Mouse (Mus musculus) heart, embryonic 12.5 days (tissue): ENCODE data around the gene Oaz3. TPM values are rescaled to one million over a fixed set of nuclear protein-coding genes. Genes with fewer than 3 reads are reported as not detected.
A peak's percentile ranks its signal among the peaks of the same experiment; 100 is the strongest.

Experiments used
- ATAC-seq: fragments of 200-750 bp; cut with Nextera tagmentation; 2 replicates; pipeline ENCODE4 v1.8.0; 2017; ENCODE audit warnings: moderate TSS enrichment, moderate library complexity; ENCODE audit not compliant: insufficient number of reproducible peaks, low FRiP score
- H3K27ac ChIP-seq: fragments of 300-500 bp; sonication (generic); 2 replicates; pipeline ENCODE4 v1.5.1; 2016; ENCODE audit warnings: mild to moderate bottlenecking, moderate library complexity; ENCODE audit not compliant: poor library complexity, severe bottlenecking
- H3K27me3 ChIP-seq: fragments of 300-500 bp; sonication (generic); replicated peaks from 2 replicates; pipeline ENCODE4 v1.6.1; 2016; ENCODE audit warnings: mild to moderate bottlenecking, moderate library complexity
- H3K36me3 ChIP-seq: fragments of 300-500 bp; sonication (generic); 2 replicates; pipeline ENCODE4 v1.6.1; 2016; ENCODE audit warnings: mild to moderate bottlenecking, moderate library complexity
- H3K4me1 ChIP-seq: fragments of 300-500 bp; sonication (generic); replicated peaks from 2 replicates; pipeline ENCODE4 v1.6.1; 2016; ENCODE audit warnings: mild to moderate bottlenecking
- H3K4me2 ChIP-seq: fragments of 300-500 bp; sonication (generic); 2 replicates; pipeline ENCODE4 v1.6.1; 2016; ENCODE audit warnings: mild to moderate bottlenecking, moderate library complexity
- H3K4me3 ChIP-seq: fragments of 300-500 bp; sonication (generic); 2 replicates; pipeline ENCODE4 v1.5.1; 2016; ENCODE audit warnings: mild to moderate bottlenecking
- H3K9ac ChIP-seq: fragments of 300-500 bp; sonication (generic); 2 replicates; pipeline ENCODE4 v1.6.1; 2016; ENCODE audit warnings: mild to moderate bottlenecking, moderate library complexity
- H3K9me3 ChIP-seq: fragments of 300-500 bp; sonication (generic); replicated peaks from 2 replicates; pipeline ENCODE4 v1.6.1; 2016; ENCODE audit warnings: mild to moderate bottlenecking, moderate library complexity
- WGBS: fragments of 180-500 bp; shearing (Covaris S2); methylation state at CpG from one replicate; pipeline ENCODE4 v1.1.7; 2016; 5-methylcytosine and 5-hydroxymethylcytosine counted together
- polyA plus RNA-seq: library from polyadenylated mRNA; unstranded; fragments of >200 nt; fragmentation: Nextera tagmentation; extraction: Ambion mirVana; gene quantifications from 2 replicates; pipeline ENCODE4 v1.2.1, GENCODE M21; 2016

Oaz3 gene
- polyA plus RNA-seq, result 0.57 TPM in 1 of 2 replicates, not detected in the other

DNA sequence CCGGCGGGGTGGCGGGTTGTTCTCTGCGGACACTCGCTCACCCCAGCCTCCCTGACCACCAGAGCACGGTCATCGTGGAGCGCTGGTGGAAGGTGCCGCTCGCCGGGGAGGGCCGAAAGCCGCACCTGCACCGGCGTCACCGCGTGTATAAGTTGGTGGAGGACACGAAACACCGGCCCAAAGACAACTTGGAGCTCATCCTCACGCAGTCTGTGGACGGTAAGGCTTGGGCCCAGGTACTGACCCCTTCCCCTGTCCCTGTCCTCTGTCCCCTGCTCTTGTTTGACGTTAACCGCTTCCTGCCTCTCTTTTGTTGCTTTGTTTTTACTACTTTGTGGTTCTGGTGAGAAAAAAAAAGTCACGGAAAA lies at the start of gene Oaz3:
Gene Oaz3 (minus strand): TSS at position 319 of the 368 bp plus-strand sequence.
- peak within 1 kb of the TSS; percentile 92 for H3K4me2 ChIP-seq
- 1% methylated on average over 24 of the region's 24 CpGs for WGBS
- ATAC-seq, result peak; percentile 77
- no peaks in the 10 kb centered on the region for H3K9me3 ChIP-seq
- peak within 1 kb of the TSS; percentile 55 for H3K27ac ChIP-seq
- H3K9ac ChIP-seq, result peak within 1 kb of the TSS; percentile 94
- peak within 1 kb of the TSS; percentile 85 for H3K4me3 ChIP-seq
- peaks cover 12% of the 10 kb centered on the region for H3K27me3 ChIP-seq
- peaks cover 40% of the 10 kb centered on the region for H3K36me3 ChIP-seq
- peaks cover 7% of the 10 kb centered on the region for H3K4me1 ChIP-seq

DNA sequence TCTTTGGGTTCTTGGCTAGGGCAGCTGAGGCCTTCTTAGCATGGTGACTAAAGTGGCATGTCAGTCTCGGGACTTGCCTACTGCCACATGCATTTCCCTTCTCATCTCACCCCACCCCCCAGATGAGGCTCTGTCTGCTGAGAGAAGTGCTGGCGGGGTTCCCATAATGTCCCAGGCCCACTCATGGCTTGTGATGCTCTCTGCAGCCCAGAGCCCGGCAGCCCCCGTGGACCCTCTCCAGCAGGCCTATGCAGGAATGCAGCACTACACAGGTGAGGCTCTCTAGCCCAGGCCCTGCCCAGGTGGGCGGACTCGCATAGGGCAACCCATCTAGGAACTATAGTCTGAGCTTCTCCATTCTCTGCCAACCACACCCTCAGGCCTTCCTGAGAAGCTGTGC lies 43.9 kb upstream of the Oaz3 start:
- H3K27ac ChIP-seq, result no peak overlapping the region
- no peak overlapping the region for H3K4me3 ChIP-seq
- no peak overlapping the region for H3K9ac ChIP-seq
- 0 out of 2 replicates have a peak, but pooled peaks cover 1% of the 10 kb centered on the region for H3K36me3 ChIP-seq
- 0 out of 2 replicates have a peak, but pooled peaks have one; percentile 23 for ATAC-seq
- H3K9me3 ChIP-seq, result no peaks in the 10 kb centered on the region
- no peak overlapping the region for H3K4me2 ChIP-seq
- H3K4me1 ChIP-seq, result peaks cover 10% of the 10 kb centered on the region
- WGBS, result 67% methylated on average over 6 of the region's 6 CpGs
- H3K27me3 ChIP-seq, result no peaks in the 10 kb centered on the region

DNA sequence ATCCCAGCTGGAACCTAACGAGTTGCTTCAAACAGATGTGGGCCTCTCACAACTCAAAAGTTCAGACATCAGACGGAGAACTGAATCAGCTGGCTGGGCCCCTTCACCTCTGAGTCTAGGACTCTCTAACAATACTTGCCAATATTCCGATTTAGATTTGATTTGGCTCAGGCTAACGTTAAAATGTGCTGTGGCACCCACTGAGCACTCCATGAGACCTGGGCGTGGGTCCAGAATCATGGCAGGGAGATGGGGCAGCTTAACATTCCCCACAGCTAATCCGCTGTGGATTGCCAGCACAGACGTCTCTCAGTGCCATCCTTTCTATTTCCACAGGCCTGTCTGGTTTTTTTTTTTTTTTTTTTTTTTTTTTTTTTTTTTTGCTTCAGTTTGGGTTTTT lies 42.2 kb upstream of the Oaz3 start:
- Histone ChIP-seq H3K9me3 (no peaks in the 10 kb centered on the region), H3K36me3 (no peaks in the 10 kb centered on the region), H3K4me3 (no peak overlapping the region), H3K4me2 (no peak overlapping the region), H3K9ac (no peak overlapping the region), H3K4me1 (peaks cover 18% of the 10 kb centered on the region), H3K27ac (no peak overlapping the region), H3K27me3 (peaks cover 5% of the 10 kb centered on the region)
- ATAC-seq, result no peak
- WGBS, result 78% methylated on average over 7 of the region's 7 CpGs

DNA sequence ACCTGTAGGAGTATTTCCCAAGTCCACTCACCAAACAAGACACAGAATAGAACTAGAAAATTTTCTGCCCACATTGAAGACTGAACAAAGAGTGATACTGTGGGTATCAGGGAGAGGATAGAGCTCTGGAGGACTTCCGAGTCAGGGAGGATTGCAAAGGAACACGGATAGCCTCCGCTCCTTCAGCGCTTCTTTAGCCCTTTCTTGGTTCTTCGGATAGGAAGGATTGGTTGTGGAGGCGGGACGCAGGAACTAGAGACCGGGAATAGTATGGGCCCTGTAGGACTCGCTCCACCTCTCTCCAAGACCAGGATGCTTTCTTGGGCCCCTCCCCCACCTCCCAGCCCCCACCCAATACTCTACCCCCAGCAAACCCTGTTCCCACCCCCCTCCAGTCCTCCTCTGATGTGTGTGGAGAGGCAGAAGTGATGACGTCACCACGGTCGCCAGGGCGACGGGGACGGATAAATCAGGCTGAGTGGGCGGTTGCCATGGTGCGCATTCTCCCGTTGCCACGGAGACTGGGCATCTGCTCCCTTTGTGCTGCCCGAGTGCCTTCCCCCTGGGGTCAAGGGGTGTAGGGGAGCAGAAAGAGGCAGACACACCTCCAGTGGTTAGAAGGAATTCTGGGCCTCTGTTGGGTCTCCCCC lies 40.2 kb upstream of the Oaz3 start:
- 30% methylated on average over 20 of the region's 20 CpGs for WGBS
- Histone ChIP-seq H3K9ac (no peak overlapping the region), H3K4me3 (no peak overlapping the region), H3K4me1 (peaks cover 27% of the 10 kb centered on the region), H3K4me2 (no peak overlapping the region), H3K36me3 (no peaks in the 10 kb centered on the region), H3K27me3 (peaks cover 25% of the 10 kb centered on the region), H3K27ac (no peak overlapping the region), H3K9me3 (no peaks in the 10 kb centered on the region)
- no peak for ATAC-seq

DNA sequence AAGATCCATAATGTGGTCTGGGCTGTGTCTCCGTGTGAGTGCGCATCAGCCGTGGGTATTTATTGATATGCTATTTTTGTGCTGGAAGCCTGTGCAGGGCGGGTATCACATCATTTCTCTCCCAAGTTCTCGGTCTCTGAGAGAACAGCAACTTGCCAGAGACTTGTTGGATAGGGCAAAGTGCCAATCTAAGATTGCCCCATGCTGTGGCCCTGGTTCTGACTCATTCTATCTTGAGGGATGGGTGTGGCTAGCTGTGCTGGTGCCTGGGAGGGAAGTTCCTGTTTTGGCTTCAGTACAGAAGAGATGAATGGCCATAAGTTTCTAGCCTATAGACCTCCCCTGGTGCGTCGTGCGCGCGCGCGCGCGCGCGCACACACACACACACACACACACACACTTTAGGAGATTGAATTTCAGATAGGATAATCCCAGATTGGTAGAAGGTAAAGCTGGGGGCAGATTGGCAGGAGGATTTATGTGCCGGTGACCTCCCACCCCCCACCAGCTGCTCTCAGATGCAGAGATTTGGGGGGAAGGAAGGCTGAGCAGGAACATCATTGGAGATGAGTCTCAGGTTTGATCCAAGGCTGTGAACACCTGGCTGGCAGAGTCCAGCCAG lies 39.2 kb upstream of the Oaz3 start:
- ATAC-seq, result no peak
- no peaks in the 10 kb centered on the region for H3K9me3 ChIP-seq
- WGBS, result 72% methylated on average over 17 of the region's 17 CpGs

DNA sequence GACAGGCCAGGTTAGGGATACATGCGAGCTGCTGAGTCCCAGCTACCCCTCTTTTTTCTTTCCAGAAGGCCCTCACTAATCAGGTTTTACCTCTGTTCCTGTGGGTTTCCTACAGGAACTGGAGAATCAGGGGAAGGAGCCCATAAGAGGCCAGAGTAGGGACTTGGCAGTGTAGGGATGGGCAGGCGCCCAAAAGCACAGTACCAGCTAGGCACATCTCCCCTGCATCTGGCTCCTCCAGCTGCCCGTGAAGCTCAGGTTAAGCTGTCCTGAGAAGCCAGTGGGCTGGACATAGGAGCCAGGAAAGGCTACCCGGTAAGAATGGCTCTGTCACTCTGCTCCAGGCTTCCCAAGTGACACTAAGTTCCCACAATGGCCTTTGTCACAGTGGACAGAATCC lies 37.7 kb upstream of the Oaz3 start:
- Histone ChIP-seq H3K27me3 (peaks cover 35% of the 10 kb centered on the region), H3K4me3 (no peak overlapping the region), H3K4me2 (no peak overlapping the region), H3K9ac (no peak overlapping the region), H3K4me1 (peaks cover 33% of the 10 kb centered on the region), H3K36me3 (no peaks in the 10 kb centered on the region), H3K9me3 (no peaks in the 10 kb centered on the region), H3K27ac (no peak overlapping the region)
- no peak for ATAC-seq
- 54% methylated on average over 4 of the region's 4 CpGs for WGBS

More for the DNA sequence above, 39.2 kb upstream of the Oaz3 start:
- Histone ChIP-seq H3K9ac (no peak overlapping the region), H3K27ac (no peak overlapping the region), H3K4me1 (peaks cover 32% of the 10 kb centered on the region), H3K36me3 (no peaks in the 10 kb centered on the region), H3K27me3 (peaks cover 35% of the 10 kb centered on the region), H3K4me3 (no peak overlapping the region), H3K4me2 (no peak overlapping the region)

DNA sequence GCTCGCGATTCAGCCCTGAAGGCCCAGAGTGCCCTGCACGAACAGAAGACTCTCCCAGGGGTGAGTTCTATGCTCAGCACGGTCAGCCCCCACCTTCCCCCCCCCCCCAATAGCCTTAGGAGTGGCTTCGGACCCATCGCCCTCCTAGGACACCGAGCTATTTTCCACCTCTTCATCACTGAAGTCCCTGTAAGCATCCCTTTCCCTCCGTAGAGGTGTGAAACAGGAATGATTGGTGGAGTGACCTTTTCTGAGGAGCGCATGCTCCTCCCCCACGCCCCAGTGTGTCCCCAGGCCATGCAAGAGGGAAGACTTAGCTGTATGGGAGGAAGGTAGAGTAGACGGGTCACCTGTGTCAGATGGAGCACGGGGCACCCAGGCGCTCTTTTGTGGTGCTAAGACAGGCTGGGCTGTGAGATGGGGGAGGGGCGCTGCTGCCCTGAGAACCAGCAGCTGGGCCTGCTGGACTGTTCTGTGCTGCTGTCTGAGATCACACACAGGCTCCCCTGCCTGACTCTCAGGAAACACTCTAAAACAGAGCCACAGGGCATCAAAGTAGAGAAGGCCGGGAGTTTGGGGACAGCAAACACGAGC lies 36.7 kb upstream of the Oaz3 start, which contains the start of gene Riiad1:
Gene Riiad1 (minus strand): TSS at position 51 of the 594 bp plus-strand sequence.
- 11% methylated on average over 16 of the region's 16 CpGs for WGBS
- H3K27ac ChIP-seq, result no peak within 1 kb of the TSS
- H3K4me3 ChIP-seq, result 0 out of 2 replicates have a peak within 1 kb of the TSS, but pooled peaks have one; percentile 10
- peaks cover 37% of the 10 kb centered on the region for H3K4me1 ChIP-seq
- no peaks in the 10 kb centered on the region for H3K36me3 ChIP-seq
- peaks cover 35% of the 10 kb centered on the region for H3K27me3 ChIP-seq
- no peak for ATAC-seq
- H3K9me3 ChIP-seq, result no peaks in the 10 kb centered on the region
- H3K4me2 ChIP-seq, result peak within 1 kb of the TSS; percentile 56
- no peak within 1 kb of the TSS for H3K9ac ChIP-seq

DNA sequence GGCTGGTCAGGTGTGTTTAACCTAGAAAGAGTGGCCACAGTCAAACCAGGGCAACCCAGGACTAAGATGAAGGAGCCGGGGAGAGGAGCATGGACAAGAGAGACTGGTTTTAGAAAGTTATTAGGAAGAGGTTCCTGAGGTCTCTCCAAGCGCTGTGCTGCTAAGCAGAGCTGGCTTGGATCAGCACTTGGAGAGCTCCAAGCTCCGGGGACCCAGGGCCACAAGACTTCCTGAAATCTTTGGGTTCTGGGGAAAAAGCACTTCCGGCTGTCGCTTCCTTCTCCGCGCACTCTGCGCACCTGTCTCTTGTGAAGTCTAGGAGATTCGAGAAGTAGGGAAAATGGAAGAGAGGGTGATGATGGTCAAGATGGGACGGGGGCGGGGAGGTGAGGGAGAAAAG lies 35.8 kb upstream of the Oaz3 start:
- Histone ChIP-seq H3K9ac (no peak overlapping the region), H3K27me3 (peaks cover 35% of the 10 kb centered on the region), H3K4me2 (peak overlapping the region; percentile 56), H3K36me3 (no peaks in the 10 kb centered on the region), H3K4me1 (peaks cover 37% of the 10 kb centered on the region), H3K27ac (no peak overlapping the region), H3K9me3 (no peaks in the 10 kb centered on the region), H3K4me3 (0 out of 2 replicates have a peak overlapping the region, but pooled peaks have one; percentile 10)
- 3% methylated on average over 11 of the region's 11 CpGs for WGBS
- no peak for ATAC-seq

DNA sequence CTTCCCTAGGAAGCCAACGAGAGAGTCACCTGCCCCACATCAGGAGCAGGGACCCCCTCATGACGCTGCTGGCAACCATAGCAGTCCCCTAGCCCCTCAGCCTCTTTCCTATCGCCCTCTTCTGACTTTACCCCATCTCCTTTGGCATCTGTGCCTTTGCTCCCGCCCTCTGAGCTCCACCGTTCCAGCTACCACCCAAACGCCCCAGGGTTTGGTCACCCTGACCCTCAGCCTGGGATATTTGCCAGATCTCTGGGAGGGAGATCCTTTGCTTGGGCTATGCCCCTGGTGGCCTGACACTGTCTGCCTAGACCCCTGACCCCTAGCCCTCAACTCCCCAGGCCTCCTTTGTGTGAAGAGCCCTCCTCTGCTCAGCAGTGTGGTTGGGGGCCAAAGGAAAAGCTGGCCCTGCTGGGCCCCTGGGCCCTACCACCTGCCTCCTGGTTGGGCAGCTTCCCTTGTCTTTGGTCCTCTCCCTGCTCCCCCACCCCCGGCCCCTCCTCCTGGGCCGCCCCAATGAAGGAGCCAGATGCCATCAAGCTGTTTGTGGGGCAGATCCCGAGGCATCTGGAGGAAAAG lies 35.0 kb upstream of the Oaz3 start:
- H3K4me3 ChIP-seq, result no peak overlapping the region
- peaks cover 35% of the 10 kb centered on the region for H3K27me3 ChIP-seq
- no peak for ATAC-seq
- no peak overlapping the region; the same call in 1 of the 2 replicates for H3K4me2 ChIP-seq
- peaks cover 45% of the 10 kb centered on the region for H3K4me1 ChIP-seq
- H3K9ac ChIP-seq, result no peak overlapping the region
- 16% methylated on average over 9 of the region's 9 CpGs for WGBS
- no peaks in the 10 kb centered on the region for H3K9me3 ChIP-seq
- H3K27ac ChIP-seq, result no peak overlapping the region
- H3K36me3 ChIP-seq, result no peaks in the 10 kb centered on the region

DNA sequence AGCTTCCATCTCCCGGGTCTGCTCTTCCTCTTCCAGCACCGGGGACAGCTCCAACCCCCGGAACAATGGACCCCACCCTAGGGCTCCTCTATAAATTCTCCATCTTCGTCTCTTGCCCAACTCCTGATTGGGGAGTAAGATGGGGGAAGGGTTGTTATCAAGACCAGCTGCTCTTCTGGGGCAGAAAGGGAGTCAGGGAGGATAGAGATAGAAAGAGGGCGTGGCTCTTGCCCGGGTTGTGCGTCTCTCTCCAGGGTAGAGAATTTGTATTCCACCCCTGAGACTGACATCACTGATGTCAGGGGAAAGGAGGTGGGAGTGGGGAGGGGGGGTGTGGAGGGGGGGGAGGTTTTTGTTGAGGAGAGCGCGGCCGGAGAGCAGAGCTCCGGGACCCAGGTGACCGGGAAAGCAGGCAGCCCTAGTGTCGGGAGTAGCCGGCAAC lies 34.3 kb upstream of the Oaz3 start, which contains the start of gene Celf3:
Gene Celf3 (plus strand): TSS at position 315 of the 442 bp plus-strand sequence.
- Histone ChIP-seq H3K27ac (no peak within 1 kb of the TSS), H3K27me3 (peaks cover 35% of the 10 kb centered on the region), H3K9me3 (no peaks in the 10 kb centered on the region), H3K4me1 (peaks cover 50% of the 10 kb centered on the region), H3K36me3 (no peaks in the 10 kb centered on the region), H3K4me2 (peak within 1 kb of the TSS; percentile 38), H3K4me3 (no peak within 1 kb of the TSS), H3K9ac (no peak within 1 kb of the TSS)
- WGBS, result 2% methylated on average over 14 of the region's 14 CpGs
- no peak; the same call in 1 of the 2 replicates for ATAC-seq

DNA sequence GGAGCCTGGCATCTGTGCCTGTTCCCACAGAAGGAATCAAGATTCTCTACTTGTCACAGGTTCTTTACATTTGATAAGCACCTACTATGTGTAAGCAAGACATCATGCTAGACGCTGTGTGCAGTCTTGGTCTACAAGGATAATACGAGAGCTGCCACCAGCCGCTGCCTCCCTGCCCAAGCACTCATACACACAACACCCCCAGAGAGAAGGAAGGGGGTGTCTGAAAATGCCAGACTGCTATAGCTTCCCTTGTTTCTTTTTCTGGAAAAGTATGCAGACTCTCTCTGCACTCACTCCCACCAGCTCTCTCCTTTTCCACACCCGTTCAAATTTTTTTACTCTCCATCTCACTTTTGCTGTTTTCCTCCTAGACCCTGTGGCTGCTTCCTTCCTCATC lies 33.7 kb upstream of the Oaz3 start:
- Histone ChIP-seq H3K9ac (no peak overlapping the region), H3K4me3 (no peak overlapping the region), H3K9me3 (no peaks in the 10 kb centered on the region), H3K36me3 (no peaks in the 10 kb centered on the region), H3K4me2 (no peak overlapping the region), H3K4me1 (peaks cover 50% of the 10 kb centered on the region), H3K27ac (no peak overlapping the region), H3K27me3 (peaks cover 35% of the 10 kb centered on the region)
- no peak for ATAC-seq
- WGBS, result 59% methylated on average over 4 of the region's 4 CpGs
